Mouse (Mus musculus): ENCODE data around the gene Stat4. TPM values are rescaled to one million over a fixed set of nuclear protein-coding genes. Genes with fewer than 3 reads are reported as not detected.

Stat4 gene
- total RNA-seq, 2 experiments from 2014 or later: 0.46 to 0.97 TPM

DNA sequence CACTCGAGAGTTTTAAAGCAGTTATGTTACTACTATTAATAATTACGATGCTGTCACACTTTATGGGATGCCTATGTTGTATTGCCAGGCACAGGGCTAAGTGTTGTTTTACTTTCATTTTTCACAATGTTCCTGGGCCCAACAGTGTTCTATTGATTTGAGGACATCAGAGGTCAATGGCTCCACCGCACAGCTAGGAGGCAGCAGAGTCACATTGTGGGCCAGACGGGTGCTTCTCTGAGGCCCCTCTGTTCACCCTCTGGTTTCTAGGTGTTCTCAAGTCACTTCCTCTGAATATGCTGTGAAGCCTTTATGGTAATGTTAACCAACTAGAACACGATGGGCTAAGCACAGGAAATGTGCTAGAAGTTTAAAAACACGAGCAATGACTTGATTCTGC lies 113.5 kb downstream of the Stat4 start:
- DNase-seq (ENCODE audit: low spot score in 2 of 2): no peak

DNA sequence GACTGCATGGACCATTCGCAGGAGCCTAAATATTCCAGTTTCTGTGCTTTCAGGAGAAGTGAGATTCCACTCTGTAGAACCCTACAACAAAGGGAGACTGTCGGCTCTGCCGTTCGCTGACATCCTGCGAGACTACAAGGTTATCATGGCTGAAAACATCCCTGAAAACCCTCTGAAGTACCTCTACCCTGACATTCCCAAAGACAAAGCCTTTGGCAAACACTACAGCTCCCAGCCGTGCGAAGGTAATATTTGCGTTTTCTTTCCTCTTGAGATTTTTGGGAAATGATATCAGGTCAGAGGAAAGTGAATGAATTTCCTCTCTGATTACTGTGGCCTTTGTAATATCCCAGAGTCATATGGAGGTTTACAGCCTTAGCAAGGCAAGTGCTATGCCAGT lies 115.8 kb downstream of the Stat4 start:
- DNase-seq (ENCODE audit: low spot score in 2 of 2): no peak

DNA sequence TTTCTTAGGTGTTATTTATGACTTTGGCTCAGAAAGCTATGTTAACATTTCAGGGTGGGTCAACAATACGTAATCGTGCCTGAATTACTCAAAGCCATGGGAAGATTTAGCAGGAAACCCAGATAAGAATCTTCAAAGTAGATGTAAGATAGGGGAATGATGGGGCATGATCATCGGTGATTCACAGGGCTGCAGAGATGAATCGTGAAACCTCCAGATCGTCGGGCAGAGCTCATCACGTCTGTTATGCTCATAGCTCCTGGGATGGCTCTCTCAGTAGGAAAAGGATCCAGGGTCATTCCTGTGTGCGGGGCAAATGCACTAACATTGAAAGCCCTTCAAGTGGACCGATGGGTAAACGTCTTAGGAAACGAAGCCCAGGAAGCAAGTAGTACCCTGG lies 120.3 kb downstream of the Stat4 start:
- no peak for DNase-seq (ENCODE audit: low spot score in 2 of 2)

DNA sequence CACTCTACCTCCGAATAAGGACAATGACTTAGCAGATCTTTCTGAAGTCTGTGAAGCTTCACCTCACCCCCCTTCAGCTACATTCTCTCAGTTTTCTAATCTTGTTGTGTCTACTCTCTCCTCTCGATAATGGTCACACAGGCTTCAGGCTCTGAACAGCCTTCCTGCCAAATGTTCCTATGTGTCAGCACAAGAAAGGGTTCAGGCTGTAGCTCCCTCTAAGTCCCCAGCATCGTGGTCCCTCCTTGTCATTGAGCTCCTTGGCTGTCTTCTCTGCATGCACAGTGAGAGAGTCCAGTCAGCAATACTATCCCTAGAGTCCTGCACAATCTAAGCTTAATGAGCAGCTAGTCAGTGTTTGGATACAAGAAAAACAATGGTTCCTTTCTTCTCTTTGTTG lies 124.3 kb downstream of the Stat4 start:
- DNase-seq (ENCODE audit: low spot score in 2 of 2): no peak

DNA sequence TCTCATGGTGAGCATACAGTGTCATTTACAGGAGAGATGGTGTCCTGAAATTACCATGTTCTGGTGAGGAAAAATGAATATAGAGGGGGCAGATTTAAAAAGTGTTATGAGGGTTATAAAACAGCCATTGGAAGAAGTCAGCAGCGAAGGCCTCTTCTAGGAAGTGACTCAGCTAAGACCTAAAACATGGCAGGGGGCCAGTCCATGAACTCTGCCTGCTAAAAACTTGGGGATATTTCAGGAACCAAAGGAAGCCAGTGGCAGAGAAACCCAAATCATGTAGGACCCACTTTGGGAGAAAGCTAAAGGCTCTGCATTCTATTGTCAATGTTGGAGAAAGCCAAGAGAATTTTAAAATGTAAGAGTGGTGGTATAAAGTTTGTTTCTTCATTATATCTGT lies 125.4 kb downstream of the Stat4 start:
- no peak for DNase-seq (ENCODE audit: low spot score in 2 of 2)

- no peak for DNase-seq (ENCODE audit: low spot score in 2 of 2)
Observed at GRCm38 (mm10) chr1:52113067-52113665, 126.2 kb downstream of the Stat4 start.

- DNase-seq (ENCODE audit: low spot score in 2 of 2): peak; percentile 99
Observed at GRCm38 (mm10) chr1:52113666-52114069, 126.7 kb downstream of the Stat4 start.

GRCm38 (mm10) chr1:52116441-52116840 lies 129.5 kb downstream of the Stat4 start:
- no peak for DNase-seq (ENCODE audit: low spot score in 2 of 2)

- no peak for DNase-seq (ENCODE audit: low spot score in 2 of 2)
Observed at GRCm38 (mm10) chr1:52117777-52118176, 130.8 kb downstream of the Stat4 start.

DNA sequence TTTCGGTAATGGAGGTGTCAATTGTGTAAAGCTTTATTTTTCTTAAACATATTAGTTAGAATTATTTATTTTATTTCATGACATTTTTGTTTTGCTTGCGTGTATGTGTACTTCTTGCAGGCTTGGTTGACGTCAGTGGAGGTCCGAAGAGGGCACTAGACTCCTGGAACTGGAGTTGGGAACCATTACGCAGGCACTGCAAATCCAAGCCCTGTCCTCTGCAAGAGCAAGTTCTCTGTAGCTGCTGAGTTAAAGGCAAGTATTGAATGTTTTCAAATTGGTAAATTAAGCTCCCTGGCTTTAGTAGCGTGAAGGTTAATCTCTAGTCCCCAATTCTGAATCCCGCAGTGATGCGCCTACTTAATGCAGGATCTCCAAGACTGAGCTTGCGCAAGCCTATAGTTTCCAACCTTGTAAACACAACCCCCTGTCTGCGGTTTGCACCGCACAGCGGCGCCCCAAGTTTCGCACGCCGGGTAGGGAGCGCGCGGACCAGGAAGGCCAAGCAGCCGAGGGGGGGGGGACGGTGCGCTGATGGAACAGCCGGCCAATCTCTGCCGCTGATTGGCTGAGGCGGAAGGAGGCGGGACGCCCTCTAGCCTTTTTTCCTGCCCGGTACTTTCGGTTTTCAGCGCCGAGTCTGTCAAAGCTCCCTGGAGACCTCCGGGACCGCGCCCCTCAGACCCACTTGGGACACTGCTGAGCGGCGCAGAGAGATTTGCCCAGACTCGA lies 132.1 kb downstream of the Stat4 start, which contains the start of gene Stat1:
Gene Stat1 (plus strand): TSS at position 581 of the 732 bp plus-strand sequence.
- peak; percentile 68 to 87 for DNase-seq (ENCODE audit: low spot score in 2 of 2)

- no peak for DNase-seq (ENCODE audit: low spot score in 2 of 2)
Observed at GRCm38 (mm10) chr1:52119691-52120090, 132.7 kb downstream of the Stat4 start.

- no peak for DNase-seq (ENCODE audit: low spot score in 2 of 2)
Observed at GRCm38 (mm10) chr1:52120191-52120590, 133.2 kb downstream of the Stat4 start.

- DNase-seq (ENCODE audit: low spot score in 2 of 2): no peak
Observed at GRCm38 (mm10) chr1:52121052-52121451, 134.1 kb downstream of the Stat4 start.

GRCm38 (mm10) chr1:52124818-52125217 lies 137.9 kb downstream of the Stat4 start:
- DNase-seq (ENCODE audit: low spot score in 2 of 2): no peak

- DNase-seq (ENCODE audit: low spot score in 2 of 2): no peak
Observed at GRCm38 (mm10) chr1:52127350-52127749, 140.4 kb downstream of the Stat4 start.

DNA sequence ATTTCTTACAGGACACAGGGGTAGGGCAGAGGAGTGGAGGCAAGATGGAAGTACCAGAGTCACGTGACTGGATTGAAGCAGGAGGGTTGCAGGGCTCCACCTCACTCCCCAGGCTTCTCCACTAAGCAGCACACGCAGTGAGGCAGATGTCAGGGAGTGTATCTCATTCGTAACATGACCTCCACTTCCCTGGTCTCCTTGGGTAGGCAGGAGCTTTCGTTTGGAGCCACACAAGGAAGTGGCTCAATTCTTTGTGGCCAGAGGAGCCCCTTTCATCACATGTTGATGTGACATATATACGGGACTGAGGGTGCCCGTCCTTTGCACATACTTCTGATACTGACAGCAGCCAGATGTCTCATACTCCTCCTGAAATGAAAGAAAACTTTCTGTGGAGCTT lies 142.8 kb downstream of the Stat4 start:
- no peak for DNase-seq (ENCODE audit: low spot score in 2 of 2)

DNA sequence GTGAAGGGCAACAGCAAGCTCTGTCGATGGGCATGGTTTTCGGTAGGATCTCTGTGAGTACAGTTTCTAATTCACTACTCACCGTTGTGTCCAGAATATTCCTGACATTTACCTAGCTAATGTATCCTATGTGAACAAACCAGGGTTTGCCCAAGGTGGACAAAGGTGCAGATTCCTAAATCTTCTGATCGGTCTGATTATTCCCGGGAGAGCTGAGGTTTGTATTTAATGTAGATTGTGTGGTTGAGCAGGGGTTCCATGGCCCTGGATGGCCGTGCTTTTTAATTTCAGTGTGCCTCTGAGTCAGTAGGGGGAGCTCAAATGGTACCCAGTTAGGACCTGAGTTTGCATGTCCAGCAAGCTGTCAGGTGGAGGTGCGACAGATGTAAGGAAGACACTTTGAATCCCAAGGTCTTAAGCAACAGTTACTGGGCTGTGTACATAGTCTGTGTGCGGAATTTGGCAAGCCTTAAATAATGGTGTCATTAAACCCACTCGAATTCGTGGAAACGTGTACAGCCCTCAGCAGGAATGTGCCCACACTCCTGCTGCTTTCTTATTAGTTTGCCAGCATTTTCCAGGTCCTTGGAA lies 144.9 kb downstream of the Stat4 start:
- no peak for DNase-seq (ENCODE audit: low spot score in 2 of 2)

GRCm38 (mm10) chr1:52133254-52133653 lies 146.3 kb downstream of the Stat4 start:
- no peak for DNase-seq (ENCODE audit: low spot score in 2 of 2)

- no peak for DNase-seq (ENCODE audit: low spot score in 2 of 2)
Observed at GRCm38 (mm10) chr1:52137292-52137691, 150.3 kb downstream of the Stat4 start.

DNA sequence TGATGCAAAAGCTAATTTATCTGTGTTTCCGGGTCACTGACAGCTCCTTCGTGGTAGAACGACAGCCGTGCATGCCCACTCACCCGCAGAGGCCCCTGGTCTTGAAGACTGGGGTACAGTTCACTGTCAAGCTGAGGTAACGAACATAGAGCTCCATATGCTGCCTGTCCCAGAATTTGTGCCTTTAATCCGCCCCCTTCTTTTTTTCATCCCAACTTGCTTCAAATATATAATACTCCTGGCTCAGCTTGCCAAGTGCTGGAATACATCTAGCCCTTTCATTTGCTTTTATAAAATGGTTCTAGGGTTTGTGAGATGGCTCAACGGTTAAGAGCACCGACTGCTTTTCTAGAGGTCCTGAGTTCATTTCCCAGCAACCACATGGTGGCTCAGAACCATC lies 153.6 kb downstream of the Stat4 start:
- peak in 1 of 2 experiments; percentile 41 for DNase-seq (ENCODE audit: low spot score in 2 of 2)

DNA sequence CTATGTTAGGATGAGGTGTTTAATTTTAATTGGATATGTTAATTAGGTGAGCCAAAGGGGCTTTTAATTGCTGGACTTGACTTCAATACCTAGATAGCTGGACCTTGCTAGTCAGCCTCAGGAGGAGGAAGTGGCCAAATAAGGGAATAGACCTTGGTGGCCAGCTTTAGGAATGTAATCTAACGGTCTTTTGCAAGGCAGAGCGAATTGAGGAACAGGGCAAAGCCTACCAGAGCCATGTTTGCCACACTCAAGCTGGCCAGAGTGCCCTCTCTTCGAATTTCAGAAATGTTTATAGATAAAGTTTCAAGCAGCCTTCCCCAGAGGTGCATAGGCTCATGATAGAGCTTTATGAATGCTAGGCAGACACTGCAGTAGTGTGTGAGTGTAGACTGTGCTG lies 154.5 kb downstream of the Stat4 start:
- no peak for DNase-seq (ENCODE audit: low spot score in 2 of 2)

DNA sequence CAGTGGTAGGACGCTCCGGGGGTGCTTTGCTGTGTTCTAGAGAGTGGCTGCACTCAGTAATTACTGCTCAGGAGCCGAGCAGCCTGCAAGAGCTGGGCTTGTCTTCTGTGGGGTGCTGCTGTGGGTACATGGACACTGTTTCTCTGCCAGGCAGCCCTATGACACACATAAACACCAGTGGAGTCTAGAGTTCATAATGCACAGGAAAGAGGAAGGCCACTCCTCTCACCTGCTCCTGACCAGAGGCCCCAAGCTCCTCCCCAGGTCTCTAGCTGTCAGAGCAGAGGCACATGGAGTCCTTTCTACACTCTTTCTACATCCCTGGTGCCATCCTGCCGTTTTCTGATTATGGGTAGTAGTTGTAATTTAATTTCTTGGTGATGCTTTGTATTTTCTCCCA lies 155.2 kb downstream of the Stat4 start:
- DNase-seq (ENCODE audit: low spot score in 2 of 2): no peak

DNA sequence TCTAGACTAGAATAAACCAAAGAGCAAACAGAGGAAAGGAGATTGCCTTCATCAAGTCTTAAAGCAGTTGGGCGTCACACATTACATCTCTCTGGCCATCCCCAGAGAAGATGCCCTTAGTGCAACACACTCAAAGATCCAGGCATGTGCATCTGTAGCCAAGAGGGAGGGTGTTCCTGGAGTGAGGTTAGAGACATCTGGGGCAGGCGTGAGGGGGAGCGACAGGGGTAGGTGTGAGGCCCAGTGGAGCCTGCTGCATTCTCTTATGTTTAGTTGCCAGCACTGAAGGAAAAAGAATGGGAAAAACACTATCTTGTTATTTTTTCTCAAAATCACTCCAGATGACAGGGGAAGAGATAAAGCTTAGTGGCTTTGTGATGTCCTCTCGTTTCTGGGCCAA lies 156.2 kb downstream of the Stat4 start:
- DNase-seq (ENCODE audit: low spot score in 2 of 2): no peak
